Mouse (Mus musculus) spleen, adult 2 months (tissue): ENCODE measurements around the gene Tomm70a.

Source experiments
- CTCF ChIP-seq: fragments of 200-500 bp; IDR thresholded peaks from 2 replicates; pipeline ENCODE4 v1.5.1; 2011; ENCODE audit warnings: mild to moderate bottlenecking, inconsistent platforms; ENCODE audit not compliant: insufficient read depth, insufficient read length, insufficient replicate concordance; ENCODE audit errors: extremely low read depth
- POLR2A ChIP-seq: fragments of 200-500 bp; IDR thresholded peaks from 2 replicates; pipeline ENCODE4 v1.6.1; 2011; ENCODE audit warnings: low read depth, low read length, inconsistent platforms

- TF ChIP-seq CTCF (no peak), POLR2A (no peak)
These were observed 69.7 kb downstream of the Tomm70a start for GRCm38 (mm10) chr16:57191214-57191613.
